Mouse (Mus musculus) left cerebral cortex, adult 18-20 months (tissue): ENCODE measurements at regions not wholly inside any gene's neighbourhood (a gene's known extent, or its start where the extent isn't known, plus 50 kb on each side); places are given as distances from the start of the nearest gene placed in this dataset.
"Not testable (repeated sequence)": the region's sequence is repeated elsewhere in the genome, so short reads cannot be mapped to it uniquely, and the experiment has no call there.

ENCODE experiments used
- DNase-seq, 2 experiments: peaks; one replicate each; pipeline ENCODE4 v3.0.0; 2021 to 2022; ENCODE audit warnings: low spot score in 2 of 2, mixed read lengths in 1 of 2

DNA sequence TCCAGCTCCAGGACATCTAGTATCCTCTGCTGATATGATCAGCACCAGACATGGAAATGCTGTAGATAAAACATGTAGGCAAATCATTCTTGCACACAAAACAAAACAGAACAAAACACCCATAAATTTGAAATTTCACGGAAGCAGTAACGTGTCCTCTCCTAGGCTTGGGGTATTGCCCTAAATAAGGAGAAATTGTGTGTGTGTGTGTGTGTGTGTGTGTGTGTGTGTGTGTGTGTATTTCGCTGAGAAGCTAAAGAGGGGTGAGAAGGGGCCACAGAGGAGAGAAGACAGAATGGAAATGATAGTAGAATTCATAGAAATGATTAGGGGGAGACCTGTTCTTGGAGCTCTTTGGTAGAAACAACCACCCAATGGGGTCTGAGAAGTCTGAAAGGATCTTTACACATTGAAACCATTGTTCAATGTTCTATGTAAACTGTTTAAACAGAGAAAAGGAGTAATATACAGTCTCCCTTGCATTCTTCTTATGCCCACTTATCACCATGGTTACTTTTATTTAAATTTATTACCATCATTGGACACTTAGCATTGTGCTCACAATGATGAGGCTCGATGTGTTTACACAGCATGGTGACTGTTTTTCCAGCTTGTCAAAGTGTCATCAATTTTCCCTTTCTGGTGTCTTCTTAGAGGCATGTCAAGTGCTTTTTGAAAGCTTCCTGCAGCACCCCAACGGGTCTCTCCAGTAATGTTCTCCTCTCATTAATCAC, 317.3 kb upstream of the 4933412E24Rik start:
- no peak for DNase-seq

DNA sequence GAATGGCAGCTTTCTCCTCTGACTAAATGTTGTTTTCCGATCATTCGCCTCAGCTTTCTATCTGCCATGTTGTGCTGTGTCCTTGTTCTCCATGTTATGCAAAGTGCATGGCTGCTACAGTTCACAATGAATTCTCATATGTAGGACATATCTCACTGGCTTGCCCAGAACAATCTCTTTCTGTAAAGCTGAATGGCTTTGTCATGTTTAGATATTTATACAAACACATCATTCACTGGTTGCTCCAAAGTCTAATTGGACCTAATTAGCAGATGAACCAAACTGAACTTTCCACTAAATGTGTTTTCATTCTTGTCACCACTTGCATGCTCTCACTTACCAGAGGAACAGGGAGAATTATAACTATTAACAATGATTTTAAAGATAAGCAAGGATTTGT, 301.2 kb upstream of the 4933412E24Rik start:
- no peak for DNase-seq

DNA sequence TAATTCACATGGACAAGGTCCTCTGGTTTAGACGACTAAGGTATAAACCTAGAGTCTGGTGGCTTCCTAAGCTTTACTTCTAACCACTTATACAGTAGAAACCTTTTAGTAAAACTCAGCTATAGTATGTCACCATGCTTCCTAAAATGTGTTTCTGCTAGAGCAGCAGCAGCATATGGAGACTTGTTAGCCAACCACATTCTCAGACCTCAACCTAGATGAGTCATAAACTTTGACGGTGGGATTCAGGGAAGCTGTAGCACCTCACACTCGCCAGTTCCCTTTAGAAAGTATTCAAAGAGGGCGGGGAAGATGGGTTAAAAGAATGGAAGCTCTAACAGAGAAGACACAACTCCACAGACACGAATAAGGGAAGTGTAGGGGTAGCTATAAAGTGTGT, 298.8 kb upstream of the 4933412E24Rik start:
- peak in 1 of 2 experiments; percentile 12 for DNase-seq

DNA sequence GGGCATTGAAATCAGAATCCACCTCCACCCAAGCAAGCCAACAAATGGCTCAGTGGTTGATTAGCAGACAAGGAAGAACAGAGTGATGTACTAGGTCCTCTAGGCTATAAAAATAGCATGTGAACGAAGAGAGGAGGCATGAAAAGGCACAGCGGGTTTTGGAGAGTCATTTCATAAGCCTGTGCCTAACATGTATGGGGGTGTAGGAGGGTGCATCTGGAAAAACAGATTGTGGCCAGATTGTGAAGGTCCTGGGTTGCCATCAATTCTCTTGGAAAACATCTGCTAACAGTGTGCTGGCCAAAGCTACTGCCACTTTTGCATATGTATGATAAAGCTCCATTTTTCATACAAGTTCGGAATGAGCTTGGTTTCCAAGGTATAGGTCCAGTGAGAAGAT, 293.5 kb upstream of the 4933412E24Rik start:
- peak; percentile 68 to 72 for DNase-seq

DNA sequence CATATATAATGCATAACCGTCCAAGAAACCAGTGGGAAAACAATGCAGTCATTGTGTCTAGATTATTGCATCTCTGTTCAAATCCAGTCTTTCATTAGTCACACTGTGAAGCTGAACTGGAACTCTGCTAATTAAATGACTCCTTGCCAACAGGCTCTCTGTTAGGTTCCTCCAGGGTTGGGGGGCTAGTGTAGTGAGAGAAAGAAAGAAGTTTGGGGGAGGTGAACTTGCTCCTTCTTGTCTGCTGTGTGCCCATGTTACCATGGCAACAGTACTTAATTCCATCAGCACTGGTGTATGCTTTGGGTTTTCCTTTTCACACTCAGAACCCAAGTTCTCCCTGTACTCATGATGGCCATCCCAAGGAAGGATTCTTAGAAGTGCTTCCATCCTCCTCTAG, 292.6 kb upstream of the 4933412E24Rik start:
- DNase-seq: no peak

- DNase-seq: no peak
Observed at GRCm38 (mm10) chr15:60308126-60308525, 291.7 kb upstream of the 4933412E24Rik start.

GRCm38 (mm10) chr15:60303501-60303900, 287.1 kb upstream of the 4933412E24Rik start:
- no peak for DNase-seq

GRCm38 (mm10) chr15:60301939-60302338, 285.5 kb upstream of the 4933412E24Rik start:
- DNase-seq: no peak

GRCm38 (mm10) chr15:60285321-60285720, 268.9 kb upstream of the 4933412E24Rik start:
- DNase-seq: no peak

GRCm38 (mm10) chr15:60280378-60280777, 264.0 kb upstream of the 4933412E24Rik start:
- DNase-seq: no peak

DNA sequence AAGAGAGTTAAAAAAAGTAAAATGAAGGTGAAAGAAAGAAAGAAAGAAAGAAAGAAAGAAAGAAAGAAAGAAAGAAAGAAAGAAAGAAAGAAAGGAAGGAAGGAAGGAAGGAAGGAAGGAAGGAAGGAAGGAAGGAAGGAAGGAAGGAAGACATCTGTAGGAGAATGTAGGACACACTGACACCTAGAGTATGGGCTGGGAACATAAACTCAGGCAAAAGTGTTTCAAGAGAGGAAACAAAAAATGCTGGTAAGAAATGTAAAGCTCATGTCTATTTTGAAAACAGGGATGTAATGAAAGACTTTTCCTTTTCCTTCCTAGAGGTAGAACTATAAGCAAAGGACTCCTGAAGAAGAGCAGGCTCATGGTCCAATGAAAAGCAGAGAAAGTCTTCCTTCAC, 237.2 kb upstream of the 4933412E24Rik start:
- not testable (repeated sequence) for DNase-seq

DNA sequence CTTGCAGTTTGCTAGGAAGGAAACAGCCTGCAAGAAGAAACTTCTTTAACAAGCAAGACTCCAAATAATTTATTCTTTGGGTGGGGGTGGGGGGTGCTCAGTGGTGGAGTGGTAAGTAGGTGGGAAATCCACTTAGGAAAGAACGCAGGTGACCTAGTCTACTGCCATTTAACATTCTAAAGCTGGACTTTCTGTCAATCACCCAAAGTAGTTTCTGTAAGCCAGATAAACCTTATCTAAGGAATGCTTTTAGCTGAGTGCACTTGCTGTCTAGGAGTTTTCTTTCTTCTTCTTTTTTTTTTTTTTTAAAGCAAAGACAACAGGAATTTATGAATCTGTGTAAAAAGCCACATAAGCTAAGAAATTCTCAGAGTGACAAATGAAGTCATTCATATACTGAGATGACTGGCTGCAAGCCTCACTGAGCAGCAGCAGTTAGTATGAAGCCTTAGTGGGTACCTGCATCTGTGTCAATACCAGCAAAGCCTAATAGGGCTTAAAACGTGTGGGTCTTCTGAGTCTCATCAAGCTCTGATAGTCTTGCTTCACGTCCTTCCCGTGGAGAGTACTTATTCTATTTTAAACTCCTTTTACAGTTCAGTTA, 210.0 kb upstream of the 4933412E24Rik start:
- DNase-seq: no peak

GRCm38 (mm10) chr15:60195070-60195469, 178.7 kb upstream of the 4933412E24Rik start:
- DNase-seq: no peak

DNA sequence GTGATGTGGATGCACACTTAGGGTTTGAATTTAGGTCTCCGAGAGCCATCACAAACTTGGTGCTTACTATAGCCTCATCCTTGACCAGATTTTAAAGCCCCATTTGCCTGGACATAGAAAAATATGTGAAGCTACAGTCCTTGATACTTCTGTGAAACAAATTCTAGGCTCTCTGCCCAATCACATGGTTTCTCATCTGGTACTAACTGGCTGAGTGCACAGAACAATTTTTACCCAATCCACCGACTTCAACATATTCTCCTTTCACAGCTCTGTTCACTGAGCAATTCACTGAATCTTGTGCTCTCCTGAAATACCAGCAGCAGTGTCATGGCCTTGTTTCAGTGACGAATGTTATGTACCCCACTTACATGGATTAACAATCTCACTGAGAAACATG, 176.7 kb upstream of the 4933412E24Rik start:
- no peak for DNase-seq

- DNase-seq: no peak
Observed at GRCm38 (mm10) chr15:60187002-60187715, 170.7 kb upstream of the 4933412E24Rik start.

GRCm38 (mm10) chr15:60141554-60142070, 125.2 kb upstream of the 4933412E24Rik start:
- peak; percentile 24 to 31 for DNase-seq

DNA sequence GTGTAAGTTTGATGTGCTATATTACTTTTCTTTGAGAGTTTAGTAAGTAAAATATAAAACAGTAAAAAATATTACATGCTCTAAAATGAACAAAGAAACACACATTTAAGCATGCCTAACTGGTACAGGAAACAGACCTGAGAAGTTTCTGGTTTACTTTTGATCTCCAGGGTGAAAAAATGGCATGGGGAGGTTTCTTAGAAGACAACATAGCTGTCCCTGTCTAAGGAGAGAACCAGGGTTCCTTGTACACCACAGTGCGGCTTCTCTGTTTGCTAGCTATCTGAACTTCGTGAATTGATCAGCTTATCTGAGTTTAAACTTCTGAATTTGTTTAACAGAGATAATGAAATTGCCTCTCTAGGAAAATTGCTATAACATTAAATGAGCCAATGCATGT, 120.3 kb upstream of the 4933412E24Rik start:
- no peak for DNase-seq

DNA sequence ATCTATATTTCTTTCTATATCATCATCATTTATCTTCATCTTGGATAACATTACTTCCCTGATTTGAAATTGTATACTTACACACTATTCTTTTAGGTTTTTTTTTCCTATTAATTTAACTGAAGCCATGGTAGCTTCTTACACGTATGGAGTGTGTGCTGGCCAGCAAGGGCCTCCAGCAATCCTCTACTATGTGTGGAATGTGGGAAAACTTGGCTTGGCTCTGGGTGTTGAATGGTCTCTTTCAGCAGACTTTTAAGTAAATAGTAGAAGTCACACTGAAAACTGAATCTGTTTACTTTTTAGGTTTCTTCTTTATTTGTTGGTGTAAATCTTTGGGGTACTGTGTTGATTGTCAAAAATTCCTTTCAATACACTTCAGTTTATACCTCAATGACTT, 118.1 kb upstream of the 4933412E24Rik start:
- no peak for DNase-seq

- DNase-seq: no peak
Observed at GRCm38 (mm10) chr15:60132701-60133100, 116.3 kb upstream of the 4933412E24Rik start.

DNA sequence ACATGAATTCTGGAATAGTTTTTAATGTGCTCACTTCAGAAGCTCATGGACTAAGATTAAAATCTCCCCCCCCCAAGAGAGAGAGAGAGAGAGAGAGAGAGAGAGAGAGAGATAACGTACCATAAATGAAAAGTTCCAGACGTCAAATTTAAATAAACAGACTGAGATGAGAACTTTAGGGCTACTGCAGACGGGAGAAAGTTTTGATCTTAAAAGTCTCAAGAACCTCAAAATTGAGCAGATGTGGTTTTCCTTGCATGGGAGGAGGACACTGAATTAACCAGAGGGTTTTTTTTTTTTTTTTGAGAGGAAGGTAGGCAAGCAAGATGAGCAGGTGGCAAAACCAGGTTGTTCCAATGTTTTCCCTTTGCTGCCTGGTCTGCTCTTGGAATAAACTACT, 108.0 kb upstream of the 4933412E24Rik start:
- DNase-seq: no peak

DNA sequence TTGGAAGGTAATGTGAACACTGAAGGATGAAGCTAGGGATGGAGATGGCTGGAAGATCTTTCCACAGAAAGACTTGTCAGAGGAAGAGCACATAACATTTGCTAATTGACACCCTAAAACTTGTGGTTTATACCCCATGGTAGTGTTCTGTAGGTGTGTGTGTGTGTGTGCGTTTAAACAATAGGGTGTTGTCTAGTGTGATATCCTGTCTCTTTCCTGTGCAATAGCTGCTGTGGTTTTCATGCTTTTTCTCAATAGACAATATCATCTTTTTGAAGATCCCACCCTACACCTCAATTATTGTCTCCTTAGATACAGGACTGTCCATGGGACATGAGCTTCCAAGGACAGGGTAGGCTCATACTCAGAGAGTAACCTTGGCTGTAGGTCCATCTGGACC, 103.5 kb upstream of the 4933412E24Rik start:
- DNase-seq: no peak

DNA sequence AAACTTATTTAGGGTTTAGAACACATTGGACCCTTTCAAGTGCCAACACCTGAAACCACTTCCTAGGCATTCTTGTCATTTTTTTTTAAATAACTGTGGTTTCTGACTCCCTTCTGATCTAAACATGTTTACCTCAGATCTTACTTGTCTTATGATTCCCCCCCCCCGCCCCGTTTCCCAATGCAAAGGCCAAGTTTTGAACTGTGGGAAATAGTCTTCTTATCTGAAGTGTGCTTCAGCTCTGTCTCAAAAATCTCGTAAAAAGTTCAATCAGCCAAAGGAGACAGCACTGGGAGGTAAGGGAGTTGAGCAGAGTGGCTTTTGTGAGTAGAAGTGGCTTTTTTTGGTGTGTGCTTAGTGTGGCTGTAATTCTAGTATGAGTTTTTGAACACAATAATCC, 95.5 kb upstream of the 4933412E24Rik start:
- DNase-seq: no peak
